Mouse (Mus musculus): Measurements from ENCODE around the gene 1700003F12Rik. TPM values are rescaled to one million over a fixed set of nuclear protein-coding genes. Genes with fewer than 3 reads are reported as not detected.

The 1700003F12Rik gene
- polyA plus RNA-seq, 1 experiment: 0.52 TPM

- H3K27me3 ChIP-seq (replicated peaks; ENCODE audit: control insufficient read depth, insufficient read depth, low read length): no peaks in the 10 kb centered on the region
- H3K27ac ChIP-seq (ENCODE audit: insufficient read depth, low read depth, low read length): no peak overlapping the region
- WGBS: 95% methylated on average over 6 of the region's 6 CpGs
Observed at GRCm38 (mm10) chr2:154555235-154555634, 8.3 kb downstream of the 1700003F12Rik start.

GRCm38 (mm10) chr2:154557184-154557832, 10.4 kb downstream of the 1700003F12Rik start:
- 53% methylated on average over 5 of the region's 5 CpGs for WGBS
- DNase-seq: peak; percentile 42

More at GRCm38 (mm10) chr2:154555235-154555634, 8.3 kb downstream of the 1700003F12Rik start:
- no peak for TF ChIP-seq CTCF (conservative IDR thresholded peaks at IDR 0.05; ENCODE audit: insufficient read depth, insufficient read length, low read depth, low read length)
- TF ChIP-seq POLR2A (IDR thresholded peaks at IDR 0.05; ENCODE audit: low read depth, low read length): no peak
- no peaks in the 10 kb centered on the region for H3K36me3 ChIP-seq (ENCODE audit: control insufficient read depth, insufficient read depth, low read length)
- no peaks in the 10 kb centered on the region for H3K4me1 ChIP-seq (ENCODE audit: control insufficient read depth, insufficient read depth, low read length)
- DNase-seq: no peak
- no peak overlapping the region for H3K4me3 ChIP-seq (ENCODE audit: insufficient read depth, low read depth, low read length)

GRCm38 (mm10) chr2:154558264-154559039, 11.6 kb downstream of the 1700003F12Rik start, which contains the start of gene Necab3:
Gene Necab3, minus strand, starts transcription at chr2:154558890.
- WGBS: 20% methylated on average over 34 of the region's 34 CpGs
- DNase-seq: no peak
- Histone ChIP-seq H3K4me1 (ENCODE audit: control insufficient read depth, insufficient read depth, low read length) (no peaks in the 10 kb centered on the region), H3K4me3 (ENCODE audit: insufficient read depth, low read depth, low read length) (0 out of 2 replicates have a peak within 1 kb of the TSS, but pooled peaks have one; percentile 4), H3K36me3 (ENCODE audit: control insufficient read depth, insufficient read depth, low read length) (no peaks in the 10 kb centered on the region), H3K27me3 (replicated peaks; ENCODE audit: control insufficient read depth, insufficient read depth, low read length) (no peaks in the 10 kb centered on the region), H3K27ac (ENCODE audit: insufficient read depth, low read depth, low read length) (no peak within 1 kb of the TSS)
- TF ChIP-seq CTCF (conservative IDR thresholded peaks at IDR 0.05; ENCODE audit: insufficient read depth, insufficient read length, low read depth, low read length) (no peak), POLR2A (IDR thresholded peaks at IDR 0.05; ENCODE audit: low read depth, low read length) (no peak)

More at GRCm38 (mm10) chr2:154557184-154557832, 10.4 kb downstream of the 1700003F12Rik start:
- no peaks in the 10 kb centered on the region for H3K4me1 ChIP-seq (ENCODE audit: control insufficient read depth, insufficient read depth, low read length)
- H3K4me3 ChIP-seq (ENCODE audit: insufficient read depth, low read depth, low read length): no peak overlapping the region
- no peaks in the 10 kb centered on the region for H3K27me3 ChIP-seq (replicated peaks; ENCODE audit: control insufficient read depth, insufficient read depth, low read length)
- no peaks in the 10 kb centered on the region for H3K36me3 ChIP-seq (ENCODE audit: control insufficient read depth, insufficient read depth, low read length)
- TF ChIP-seq CTCF (conservative IDR thresholded peaks at IDR 0.05; ENCODE audit: insufficient read depth, insufficient read length, low read depth, low read length) (no peak), POLR2A (IDR thresholded peaks at IDR 0.05; ENCODE audit: low read depth, low read length) (no peak)
- no peak overlapping the region for H3K27ac ChIP-seq (ENCODE audit: insufficient read depth, low read depth, low read length)

GRCm38 (mm10) chr2:154563612-154564170, 16.8 kb downstream of the 1700003F12Rik start:
- WGBS: 79% methylated on average over 22 of the region's 22 CpGs
- Histone ChIP-seq H3K4me3 (ENCODE audit: insufficient read depth, low read depth, low read length) (no peak overlapping the region), H3K36me3 (ENCODE audit: control insufficient read depth, insufficient read depth, low read length) (no peaks in the 10 kb centered on the region), H3K27ac (ENCODE audit: insufficient read depth, low read depth, low read length) (peak overlapping the region; percentile 68; the same call in 1 of the 2 replicates), H3K4me1 (ENCODE audit: control insufficient read depth, insufficient read depth, low read length) (no peaks in the 10 kb centered on the region; the same call in 1 of the 2 replicates), H3K27me3 (replicated peaks; ENCODE audit: control insufficient read depth, insufficient read depth, low read length) (no peaks in the 10 kb centered on the region)
- TF ChIP-seq CTCF (conservative IDR thresholded peaks at IDR 0.05; ENCODE audit: insufficient read depth, insufficient read length, low read depth, low read length) (no peak), POLR2A (IDR thresholded peaks at IDR 0.05; ENCODE audit: low read depth, low read length) (no peak)
- peak; percentile 86 for DNase-seq

GRCm38 (mm10) chr2:154565562-154565961, 18.7 kb downstream of the 1700003F12Rik start:
- Histone ChIP-seq H3K4me1 (ENCODE audit: control insufficient read depth, insufficient read depth, low read length) (no peaks in the 10 kb centered on the region; the same call in 1 of the 2 replicates), H3K36me3 (ENCODE audit: control insufficient read depth, insufficient read depth, low read length) (no peaks in the 10 kb centered on the region), H3K27ac (ENCODE audit: insufficient read depth, low read depth, low read length) (no peak overlapping the region), H3K4me3 (ENCODE audit: insufficient read depth, low read depth, low read length) (no peak overlapping the region), H3K27me3 (replicated peaks; ENCODE audit: control insufficient read depth, insufficient read depth, low read length) (no peaks in the 10 kb centered on the region)
- no peak for TF ChIP-seq CTCF (conservative IDR thresholded peaks at IDR 0.05; ENCODE audit: insufficient read depth, insufficient read length, low read depth, low read length)
- TF ChIP-seq POLR2A (IDR thresholded peaks at IDR 0.05; ENCODE audit: low read depth, low read length): no peak
- no peak for DNase-seq
- WGBS: 95% methylated on average over 3 of the region's 3 CpGs

GRCm38 (mm10) chr2:154566641-154567040, 19.8 kb downstream of the 1700003F12Rik start:
- Histone ChIP-seq H3K27ac (ENCODE audit: insufficient read depth, low read depth, low read length) (peak overlapping the region; percentile 48; the same call in 1 of the 2 replicates), H3K4me1 (ENCODE audit: control insufficient read depth, insufficient read depth, low read length) (no peaks in the 10 kb centered on the region; the same call in 1 of the 2 replicates), H3K4me3 (ENCODE audit: insufficient read depth, low read depth, low read length) (no peak overlapping the region), H3K27me3 (replicated peaks; ENCODE audit: control insufficient read depth, insufficient read depth, low read length) (no peaks in the 10 kb centered on the region), H3K36me3 (ENCODE audit: control insufficient read depth, insufficient read depth, low read length) (no peaks in the 10 kb centered on the region)
- WGBS: 47% methylated on average over 8 of the region's 8 CpGs
- DNase-seq: peak; percentile 65
- TF ChIP-seq CTCF (conservative IDR thresholded peaks at IDR 0.05; ENCODE audit: insufficient read depth, insufficient read length, low read depth, low read length): no peak
